Mouse (Mus musculus): ENCODE data around the gene Spats2l.

Spats2l gene

DNA sequence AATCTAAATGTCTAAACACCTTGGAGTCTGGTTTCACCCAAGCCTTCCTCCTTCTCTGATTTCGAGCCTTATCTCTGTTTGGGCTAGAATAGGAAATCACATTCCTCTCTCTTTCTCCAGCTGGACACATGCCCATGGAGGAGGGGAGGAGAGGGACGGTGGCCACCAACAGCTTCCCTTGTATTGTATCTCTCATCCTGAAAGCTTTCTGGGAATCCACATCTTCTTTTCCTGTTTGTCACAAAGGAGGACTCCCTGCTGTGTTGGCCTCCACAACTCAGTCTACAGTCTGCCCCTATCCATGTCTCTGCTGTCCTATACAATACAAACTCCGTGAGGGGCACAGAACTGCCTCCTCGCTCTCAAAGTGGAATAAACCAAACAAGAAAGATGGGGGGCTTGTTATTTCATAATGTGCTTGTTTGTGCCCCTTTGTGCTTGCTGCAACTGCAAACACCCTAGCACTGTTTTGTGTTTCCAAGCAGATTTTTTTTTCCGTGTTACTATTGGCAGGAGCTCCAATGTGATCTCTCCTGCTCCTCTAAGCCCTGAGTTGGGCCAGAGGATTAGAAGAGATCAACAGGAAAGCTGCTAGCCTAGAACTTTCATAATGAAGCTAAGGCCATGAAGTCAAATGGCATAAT lies 116.4 kb downstream of the Spats2l start:
- DNase-seq (ENCODE audit: low spot score in 2 of 2): no peak

DNA sequence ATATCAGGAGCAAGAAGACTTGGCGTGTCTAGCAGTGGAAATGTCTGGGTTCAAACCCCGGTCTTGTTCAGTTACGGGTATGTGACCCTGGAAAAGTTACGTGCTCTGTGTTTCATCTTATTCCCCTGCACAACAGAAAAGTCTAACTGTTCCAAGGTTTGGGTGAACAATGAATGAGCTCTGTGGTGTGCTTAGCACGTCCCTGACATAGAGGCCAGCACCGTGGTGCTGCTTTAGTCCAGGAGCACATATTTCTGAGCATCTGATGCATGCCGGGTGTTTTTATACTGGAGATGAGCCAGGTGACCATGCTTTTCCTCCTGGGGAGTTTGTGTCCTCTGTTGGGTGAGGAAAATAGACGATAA lies 116.9 kb downstream of the Spats2l start:
- DNase-seq (ENCODE audit: low spot score in 2 of 2): no peak

DNA sequence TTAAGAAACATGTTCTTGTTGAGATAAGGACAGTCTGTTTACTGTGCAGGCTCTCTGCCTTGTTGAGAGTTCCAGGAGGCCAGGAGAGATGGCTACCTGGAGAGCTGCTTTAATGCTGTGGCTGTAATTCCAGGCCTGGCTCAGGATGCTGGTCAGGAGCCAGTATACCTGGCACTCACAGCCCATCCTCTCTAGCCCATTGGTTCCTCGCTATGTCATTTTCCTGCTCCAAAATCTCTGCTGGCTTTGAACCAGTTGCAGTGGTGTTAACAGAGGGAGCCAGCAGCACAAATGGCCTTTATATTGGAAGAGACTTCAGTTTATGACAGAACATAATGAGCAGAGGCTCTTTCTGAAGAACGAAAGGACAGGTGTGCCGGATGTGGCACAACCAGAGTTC lies 127.5 kb downstream of the Spats2l start:
- no peak for DNase-seq (ENCODE audit: low spot score in 2 of 2)

DNA sequence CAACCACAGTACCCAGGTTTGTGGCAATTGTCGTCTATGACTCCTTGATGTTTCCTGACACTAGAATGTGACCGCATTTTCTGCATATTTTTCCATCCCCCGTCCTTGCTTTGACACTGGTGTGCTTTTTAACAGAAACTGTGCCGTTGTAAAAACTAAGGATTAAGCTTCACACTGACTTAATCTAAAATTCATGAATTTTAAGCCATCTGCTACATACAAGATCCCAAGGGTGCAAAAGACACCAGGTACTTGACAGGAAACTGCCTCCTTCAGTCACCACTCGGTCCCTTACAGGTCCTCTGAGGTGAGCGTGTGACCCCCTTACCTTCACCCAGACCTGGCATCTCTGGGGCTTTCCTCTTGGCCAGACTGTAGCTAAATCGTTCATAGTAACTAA lies 129.8 kb downstream of the Spats2l start:
- no peak for DNase-seq (ENCODE audit: low spot score in 2 of 2)

DNA sequence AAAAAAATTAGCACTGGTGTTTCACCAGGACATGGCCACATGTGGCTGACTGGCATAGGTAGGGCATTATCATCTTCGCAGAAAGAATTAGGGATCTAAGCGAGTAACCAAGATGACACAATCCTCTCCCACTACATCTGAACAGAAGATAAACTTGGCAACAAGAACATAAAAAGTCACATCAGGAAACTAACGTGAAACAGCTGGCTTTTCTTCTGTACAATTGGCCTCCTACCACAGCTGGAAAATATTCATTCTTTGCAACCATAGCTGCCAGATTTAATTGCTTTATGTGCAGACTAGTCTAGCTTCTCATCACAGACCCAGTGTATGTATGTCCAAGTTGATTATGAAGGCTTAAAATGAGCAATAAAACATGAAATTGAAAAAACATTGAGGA lies 131.9 kb downstream of the Spats2l start:
- DNase-seq (ENCODE audit: low spot score in 2 of 2): no peak

DNA sequence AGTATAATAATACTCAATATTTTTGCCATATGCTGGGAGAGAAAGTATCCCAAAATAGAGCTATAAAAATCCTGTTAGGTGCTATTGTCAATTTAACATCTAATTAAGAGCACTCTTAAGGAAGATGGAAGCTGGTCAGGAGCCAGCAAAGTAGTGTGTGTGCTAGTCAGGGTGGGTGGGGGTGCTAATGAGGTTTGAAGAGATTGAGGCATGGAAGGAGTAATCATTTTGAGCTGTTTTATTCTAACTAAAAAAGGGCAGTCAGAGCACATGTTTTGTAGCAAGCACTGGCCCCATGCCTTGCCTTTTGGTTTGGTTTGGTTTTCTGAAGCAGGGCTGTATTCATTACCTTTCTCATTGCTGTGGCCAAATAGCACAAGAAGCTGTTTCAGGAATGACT lies 132.3 kb downstream of the Spats2l start:
- DNase-seq (ENCODE audit: low spot score in 2 of 2): no peak

DNA sequence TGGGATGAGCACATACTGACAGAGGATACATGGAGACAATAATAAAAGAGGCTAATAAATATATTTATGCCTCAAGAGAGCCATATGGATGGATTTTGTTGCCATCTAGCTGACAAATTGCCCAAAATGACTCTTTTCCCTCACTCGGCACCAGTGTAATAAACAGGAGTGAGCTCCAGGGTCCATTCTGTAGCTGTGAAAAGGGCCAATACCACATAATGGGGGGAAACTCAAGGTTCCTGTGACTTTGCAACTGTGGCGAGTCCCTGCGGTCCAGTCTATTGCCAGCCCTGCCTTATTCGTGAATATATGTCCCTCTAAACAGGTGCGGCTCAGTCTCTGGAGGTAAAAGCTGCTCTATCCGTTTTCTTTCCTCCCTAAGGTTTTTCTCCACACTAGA lies 137.6 kb downstream of the Spats2l start:
- DNase-seq (ENCODE audit: low spot score in 2 of 2): no peak

DNA sequence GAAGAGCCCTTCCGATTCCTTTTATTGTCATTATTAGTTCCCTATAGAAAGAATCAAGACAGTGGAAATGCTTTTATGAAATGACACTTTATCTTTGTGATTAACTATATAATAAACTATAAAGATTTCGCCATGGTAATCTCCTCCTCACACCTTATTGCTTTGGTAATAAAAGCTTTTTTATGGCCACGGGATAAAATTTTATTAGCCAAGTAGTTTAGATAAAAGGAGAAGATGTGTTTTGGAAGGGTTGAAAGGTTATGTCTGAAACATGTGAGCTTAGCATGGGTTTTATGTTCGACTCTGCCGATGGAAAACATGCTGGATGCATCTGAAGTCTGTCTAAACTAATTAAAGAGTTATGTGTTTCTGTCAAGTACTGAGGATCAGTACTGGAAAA lies 143.4 kb downstream of the Spats2l start:
- no peak for DNase-seq (ENCODE audit: low spot score in 2 of 2)

DNA sequence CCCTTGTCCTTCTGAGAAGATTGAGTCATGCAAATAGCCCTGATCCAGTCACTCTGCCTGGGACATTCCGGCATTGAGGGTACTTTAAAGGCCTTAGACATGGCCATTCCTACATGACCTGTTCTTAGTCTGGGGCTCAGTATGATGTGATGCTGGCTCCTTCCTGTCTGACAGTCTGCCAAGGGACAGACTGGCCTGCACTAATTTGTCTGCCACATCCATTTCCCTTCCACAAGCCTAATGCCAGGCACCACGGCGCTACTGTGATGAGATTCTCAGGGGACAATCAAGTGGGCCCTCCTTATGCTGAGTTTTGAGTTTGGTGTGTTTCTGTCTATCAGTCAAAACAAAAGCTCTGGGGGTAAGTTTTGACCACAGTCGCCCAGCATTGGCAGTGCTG lies 144.6 kb downstream of the Spats2l start:
- DNase-seq (ENCODE audit: low spot score in 2 of 2): no peak

DNA sequence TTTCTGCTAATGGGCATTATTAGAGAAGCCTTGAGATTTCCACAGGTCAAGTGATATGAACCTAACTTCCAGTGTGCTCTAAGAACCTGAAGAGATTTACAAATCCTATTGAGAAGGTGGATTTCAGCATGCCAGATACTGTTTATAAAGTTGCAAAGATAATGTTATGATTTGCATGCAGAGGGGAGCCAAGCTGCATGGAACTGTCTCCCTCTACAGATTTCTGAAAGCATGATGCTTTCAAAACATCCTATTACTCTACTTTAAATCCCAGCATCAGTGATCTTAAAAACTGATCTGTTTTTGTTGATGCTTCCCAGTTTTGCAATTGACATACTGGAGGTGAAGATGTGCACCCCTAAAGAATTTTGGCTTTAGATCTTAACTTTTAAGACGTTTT lies 160.3 kb downstream of the Spats2l start:
- DNase-seq (ENCODE audit: low spot score in 2 of 2): no peak

DNA sequence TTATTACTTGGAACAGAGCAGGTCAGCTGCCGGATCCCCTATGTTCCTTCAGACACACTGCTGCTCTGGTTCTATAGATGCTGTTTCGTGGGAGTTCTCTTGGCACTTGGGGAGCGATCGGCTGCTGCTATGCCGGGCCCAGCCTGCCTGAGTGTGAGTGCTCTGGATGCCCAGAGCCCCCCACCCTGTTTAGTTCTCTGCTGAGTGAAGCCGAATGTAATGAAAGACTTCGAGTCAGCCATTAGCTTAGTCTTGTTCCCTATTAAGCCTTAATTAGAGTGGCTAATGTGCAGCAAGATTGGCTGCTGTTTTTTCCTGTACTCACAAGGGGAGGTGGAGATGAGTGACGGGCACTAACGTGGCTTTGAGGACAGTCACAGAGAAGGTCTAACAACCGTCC lies 166.7 kb downstream of the Spats2l start:
- DNase-seq (ENCODE audit: low spot score in 2 of 2): no peak

DNA sequence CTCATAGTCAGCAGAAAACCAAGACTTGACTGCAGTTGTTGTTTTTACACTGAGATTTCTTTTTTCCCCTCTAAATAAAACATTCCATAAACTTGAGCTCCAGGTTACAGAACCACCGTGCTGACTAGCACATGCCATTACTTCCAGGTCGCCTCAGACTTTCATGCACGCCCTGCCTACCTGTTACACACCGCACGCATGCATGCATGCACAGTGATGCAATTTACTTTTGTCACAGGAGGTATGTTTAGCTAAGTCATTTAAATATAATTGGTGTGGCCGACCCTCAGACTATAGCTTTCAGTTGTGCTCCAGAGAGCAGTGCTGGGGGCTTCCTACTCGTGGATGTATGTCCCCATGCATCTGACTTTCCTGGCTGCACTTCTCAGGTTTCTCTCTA lies 167.1 kb downstream of the Spats2l start:
- DNase-seq (ENCODE audit: low spot score in 2 of 2): no peak

DNA sequence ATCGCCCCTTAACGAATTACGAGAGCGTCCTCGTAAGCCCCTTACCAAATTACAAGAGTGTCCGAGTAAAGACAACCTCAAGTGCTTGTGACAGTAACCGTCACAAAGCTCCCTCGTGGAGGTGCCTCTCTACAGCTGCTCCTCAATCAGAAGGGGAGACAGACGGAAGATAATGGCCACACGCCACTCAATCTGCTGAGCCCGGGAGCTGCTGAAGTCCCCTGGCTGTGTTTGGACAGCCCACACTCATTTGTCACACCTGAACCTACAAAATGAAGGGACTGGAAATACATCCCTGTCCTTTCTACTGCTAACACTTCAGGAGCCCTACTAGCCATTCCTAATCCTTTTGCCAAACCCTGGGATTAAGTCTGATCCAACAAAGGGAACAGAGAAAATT lies 167.8 kb downstream of the Spats2l start:
- DNase-seq (ENCODE audit: low spot score in 2 of 2): no peak

DNA sequence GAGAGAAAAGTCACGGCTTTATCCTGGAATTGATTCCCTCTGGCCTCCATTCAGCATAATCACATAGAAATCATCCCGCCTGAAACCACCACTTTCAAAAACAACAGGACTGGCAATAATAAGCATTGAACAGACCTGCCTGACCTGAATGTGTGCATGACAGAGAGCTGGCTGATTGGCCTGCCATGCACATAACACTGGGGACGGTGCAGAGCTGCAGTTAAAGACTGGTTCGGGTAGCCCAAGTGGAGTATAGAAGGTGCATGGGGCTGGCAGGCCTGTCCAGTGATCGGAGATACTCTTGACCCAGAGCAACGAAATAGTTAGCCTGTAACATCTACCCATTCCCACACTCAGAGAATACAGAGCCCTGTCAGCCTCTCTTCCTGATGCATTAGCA lies 168.3 kb downstream of the Spats2l start:
- DNase-seq (ENCODE audit: low spot score in 2 of 2): no peak

DNA sequence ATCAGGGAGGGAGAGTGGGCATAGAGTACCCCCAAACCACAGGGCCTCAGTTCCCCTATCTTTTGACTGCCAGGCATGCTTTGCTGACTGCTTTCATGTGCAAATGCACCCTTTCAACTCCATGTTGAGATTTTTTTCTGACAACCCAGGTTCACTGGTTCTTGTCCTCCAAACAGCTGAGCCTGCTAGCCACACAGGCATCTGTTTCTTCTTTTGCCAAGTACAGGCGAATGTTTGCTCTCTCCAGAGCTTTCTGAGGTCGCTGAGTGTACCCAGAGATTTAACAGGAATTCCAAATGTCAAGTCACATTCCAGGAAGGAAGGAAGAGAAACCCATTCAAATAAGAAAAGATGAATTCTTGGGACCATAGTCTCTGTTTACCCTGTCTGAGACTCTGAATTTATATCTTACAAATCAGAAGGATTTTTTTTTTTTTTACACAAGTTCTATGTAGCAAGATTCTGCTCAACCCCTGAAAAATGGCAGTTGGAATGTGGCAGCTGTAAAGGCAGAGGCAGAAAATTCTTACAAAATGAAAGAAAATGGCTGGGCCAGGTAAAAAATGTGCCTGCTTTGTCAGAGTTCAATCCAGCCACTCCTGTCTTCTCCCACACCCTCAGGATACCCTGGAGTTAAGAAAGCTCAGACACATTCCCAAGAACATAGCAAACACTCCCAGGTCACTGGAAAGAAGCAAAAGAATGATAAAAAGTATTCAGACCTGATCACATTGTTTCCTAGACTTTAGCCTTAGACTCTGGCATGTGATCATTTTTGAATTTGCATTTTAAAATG lies 173.8 kb downstream of the Spats2l start:
- DNase-seq (ENCODE audit: low spot score in 2 of 2): no peak

DNA sequence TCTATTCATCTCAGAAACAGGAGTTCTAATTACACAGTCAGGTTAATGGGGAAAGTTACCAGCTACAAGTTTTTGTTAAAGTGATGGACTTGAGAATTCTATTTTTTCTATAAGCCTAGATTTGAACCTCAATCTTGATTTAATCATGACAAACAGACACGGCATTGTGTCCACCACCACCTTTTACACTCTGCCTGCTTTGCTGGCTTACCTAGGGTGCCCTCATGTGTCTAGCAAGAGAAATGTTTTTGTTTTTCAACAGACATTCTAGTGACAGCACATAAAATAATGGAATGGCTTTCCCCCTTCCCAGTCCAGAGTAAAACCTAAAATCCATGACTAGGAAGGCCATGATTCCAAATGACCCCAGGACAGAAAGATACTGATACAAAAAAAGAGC lies 175.2 kb downstream of the Spats2l start:
- DNase-seq (ENCODE audit: low spot score in 2 of 2): no peak

DNA sequence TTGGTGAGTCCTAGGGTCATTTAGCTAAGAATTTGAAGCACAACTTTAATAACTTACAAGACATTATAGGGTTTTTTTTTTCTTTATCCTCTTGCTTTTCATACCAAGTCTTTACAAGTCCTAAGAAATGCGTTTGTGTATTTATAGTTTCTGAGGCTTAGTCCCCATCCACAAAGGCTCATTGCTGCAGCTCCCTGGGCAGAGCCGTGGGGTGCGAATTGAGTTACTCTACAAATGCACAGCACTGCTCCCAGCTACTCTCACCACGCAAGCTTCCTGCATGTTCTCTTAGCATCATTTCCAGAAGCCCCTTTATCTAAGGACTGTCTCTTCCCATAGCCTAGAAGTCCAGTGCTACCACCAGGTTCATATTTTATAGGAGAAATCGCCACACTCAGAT lies 175.8 kb downstream of the Spats2l start:
- no peak for DNase-seq (ENCODE audit: low spot score in 2 of 2)

DNA sequence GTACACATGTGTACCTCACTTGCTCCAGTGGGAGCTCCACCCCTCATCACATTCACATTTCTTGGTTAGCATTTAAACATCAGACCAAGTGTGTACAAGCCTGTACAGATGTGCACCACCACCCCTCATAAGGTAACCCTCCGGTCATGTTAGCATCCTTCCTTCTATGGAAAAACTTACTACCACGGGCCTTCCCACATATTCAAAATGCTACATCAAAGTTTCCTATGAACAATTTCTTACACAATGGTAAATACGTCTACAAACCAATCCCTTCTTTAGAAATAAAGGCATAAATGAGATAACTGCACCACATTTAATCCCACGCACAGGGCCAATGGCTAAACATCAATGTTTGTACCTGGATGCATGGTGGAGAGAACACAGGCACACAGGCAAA lies 178.5 kb downstream of the Spats2l start:
- no peak for DNase-seq (ENCODE audit: low spot score in 2 of 2)

DNA sequence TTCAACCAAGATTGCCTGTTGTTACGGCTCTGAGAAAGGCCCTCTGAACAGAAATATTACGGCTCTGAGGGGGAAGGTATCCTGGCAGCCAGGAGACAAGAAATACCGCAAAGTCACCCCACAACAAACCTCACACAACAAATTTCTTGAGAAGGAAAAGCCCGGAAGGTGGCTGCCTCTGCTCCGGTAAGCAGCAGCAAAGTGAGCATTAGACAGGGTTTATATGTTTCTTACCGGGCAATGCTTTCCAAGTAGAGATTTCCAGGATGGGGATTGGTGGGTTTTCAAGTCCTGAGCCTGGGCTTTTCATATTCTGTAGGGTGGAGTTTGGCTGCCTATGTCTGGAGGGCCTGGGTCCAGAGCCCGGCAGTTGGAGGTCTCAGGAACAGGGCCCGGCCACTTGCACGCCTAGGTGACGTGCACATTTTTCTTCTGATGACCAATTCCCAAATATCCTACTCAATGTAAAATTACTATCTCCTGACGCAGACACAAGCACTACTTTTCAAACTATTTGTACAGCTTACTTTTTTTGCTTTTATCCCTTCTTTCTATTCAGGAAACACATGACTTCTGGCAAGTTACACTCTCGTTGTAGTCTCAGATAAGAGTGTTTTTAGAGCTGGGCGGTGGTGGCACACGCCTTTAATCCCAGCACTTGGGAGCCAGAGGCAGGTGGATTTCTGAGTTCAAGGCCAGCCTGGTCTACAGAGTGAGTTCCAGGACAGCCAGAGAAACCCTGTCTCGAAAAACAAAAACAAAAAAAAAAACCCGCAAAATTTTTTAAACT lies 179.8 kb downstream of the Spats2l start:
- DNase-seq (ENCODE audit: low spot score in 2 of 2): no peak

DNA sequence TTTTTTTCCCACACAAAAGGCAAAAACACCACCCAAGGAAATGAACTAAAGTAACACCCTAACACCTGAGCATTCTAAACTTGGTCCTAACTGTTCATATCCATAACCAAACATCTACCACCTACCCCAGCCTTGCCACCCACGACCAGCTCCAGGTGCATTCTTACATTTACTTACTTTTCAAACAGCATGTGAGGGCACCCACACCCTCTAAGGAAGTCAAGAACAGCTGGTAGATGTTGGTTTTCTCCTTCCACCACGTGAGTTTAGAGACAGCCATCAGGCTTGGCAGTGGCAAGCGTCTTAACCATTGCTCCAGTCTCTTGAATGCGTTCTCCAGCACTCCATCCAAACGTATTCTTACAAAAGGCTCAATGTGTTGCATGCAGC lies 180.4 kb downstream of the Spats2l start:
- DNase-seq (ENCODE audit: low spot score in 2 of 2): no peak

DNA sequence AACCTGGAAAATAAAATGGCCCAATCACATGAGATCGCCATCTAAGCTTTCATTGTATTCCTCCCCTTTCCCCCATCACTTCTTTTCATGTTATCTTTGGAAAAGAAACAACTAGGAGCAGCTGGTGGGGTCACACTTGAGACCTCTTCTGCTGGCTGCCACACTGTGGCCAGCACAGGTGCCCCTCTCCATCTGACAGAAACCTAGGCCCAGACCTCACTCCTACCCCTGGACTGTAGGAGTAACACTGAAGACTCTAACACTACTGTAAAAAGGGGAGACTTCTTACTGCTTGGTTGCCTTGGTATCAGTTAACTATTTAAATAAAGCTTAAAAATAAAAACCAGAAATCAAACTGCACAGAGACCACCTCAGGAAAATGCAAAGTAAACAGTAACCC lies 181.8 kb downstream of the Spats2l start:
- no peak for DNase-seq (ENCODE audit: low spot score in 2 of 2)

DNA sequence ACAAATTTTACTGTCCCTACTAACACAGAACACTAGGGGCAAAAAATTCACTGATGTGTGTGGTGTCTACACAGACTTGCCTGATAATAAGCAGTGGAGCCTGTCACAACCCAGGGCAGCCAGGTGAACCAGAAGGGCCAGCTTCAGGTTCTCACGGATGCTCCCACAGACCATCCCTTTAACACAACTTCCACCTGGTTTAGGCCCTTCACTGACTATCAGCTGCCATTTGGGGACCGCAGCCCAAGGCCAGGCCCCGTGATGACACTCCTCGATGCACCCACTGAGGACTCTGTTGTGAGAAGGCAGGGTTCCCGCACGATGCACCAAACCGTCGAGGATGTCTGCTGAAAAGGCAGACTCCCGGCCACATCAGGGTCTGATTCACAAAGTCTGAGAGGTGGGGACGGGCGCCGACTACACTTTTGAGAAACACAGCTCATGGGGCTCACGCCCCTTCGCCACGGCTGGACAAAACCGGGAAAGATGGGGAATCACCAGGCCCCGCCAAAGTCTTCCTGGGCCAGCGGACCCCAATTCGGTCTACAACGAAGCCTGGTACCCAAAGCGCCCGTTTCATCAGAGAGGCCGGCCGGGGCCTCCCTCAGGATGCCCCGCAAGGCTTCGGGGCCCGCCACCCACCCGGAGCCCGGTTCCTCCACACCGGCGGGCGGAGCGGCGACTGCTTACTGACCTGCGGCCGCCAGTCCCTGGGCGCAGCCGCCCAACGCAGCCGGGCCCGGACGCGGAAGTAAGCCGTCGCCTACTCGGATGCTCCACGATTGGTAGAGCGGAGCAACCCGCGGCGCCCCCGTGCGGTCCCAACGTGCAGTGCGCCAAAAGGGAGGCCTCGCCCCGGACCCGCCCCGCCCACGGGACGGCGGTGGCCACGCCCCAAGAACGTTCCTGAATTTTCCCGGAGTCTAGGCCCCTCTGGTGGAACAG lies 195.6 kb downstream of the Spats2l start:
- DNase-seq (ENCODE audit: low spot score in 2 of 2): peak; percentile 95

Data from urinary bladder, adult 18-20 months (tissue).